Mouse (Mus musculus): ENCODE results near the gene Nfix.

DNA sequence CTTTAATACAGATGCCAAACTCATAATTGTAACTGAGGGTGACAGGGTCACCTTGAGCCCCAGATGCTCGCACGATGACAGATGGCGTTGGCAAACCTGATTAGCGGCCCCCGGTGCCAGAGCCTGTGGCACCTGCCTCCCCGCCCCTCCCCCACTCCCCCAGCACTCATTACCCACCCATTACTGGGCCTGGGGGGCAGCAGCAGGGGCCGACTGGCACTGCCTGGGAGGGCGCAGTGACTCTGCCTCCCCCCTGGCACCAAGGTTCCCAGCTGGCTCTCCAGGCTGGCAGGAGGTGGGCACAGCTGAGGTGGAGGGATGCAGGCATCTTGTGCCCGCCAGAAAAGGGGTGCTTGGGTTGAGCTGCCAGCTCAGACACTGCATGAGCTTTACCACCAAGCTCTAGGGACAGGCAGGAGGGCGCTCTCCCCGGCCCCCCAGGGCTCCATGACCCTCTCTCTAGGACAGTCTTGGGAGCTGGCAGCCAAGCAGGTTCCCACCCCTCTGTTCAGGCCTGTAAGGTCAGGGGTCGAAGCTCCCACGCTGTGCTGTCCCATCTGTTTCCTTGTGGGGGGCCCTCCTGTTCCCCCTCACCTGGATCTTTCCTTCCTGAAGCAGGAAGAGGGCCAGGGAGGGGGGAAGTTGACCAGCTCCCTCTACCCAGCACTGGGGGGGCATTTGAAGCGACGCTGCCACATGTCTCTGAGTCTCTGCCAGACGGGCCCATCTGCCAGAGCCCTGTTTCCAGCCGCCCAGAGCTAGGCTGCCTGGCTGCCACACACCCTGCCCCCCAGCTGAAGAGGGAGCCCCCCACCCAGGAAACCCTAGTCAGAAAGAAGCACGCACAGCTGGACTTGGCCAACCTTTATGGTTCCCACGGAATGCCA, 14.7 kb upstream of the Nfix start:
- TF ChIP-seq MYOG (IDR thresholded peaks at IDR 0.05; ENCODE audit: control insufficient read depth in 1 of 3, insufficient read depth in 1 of 3, insufficient read length in 2 of 3, low read depth in 2 of 3), result peak in 1 of 3 experiments; percentile 7
- TF ChIP-seq TCF12 (IDR thresholded peaks at IDR 0.05; ENCODE audit: insufficient read depth, poor library complexity, severe bottlenecking), result no peak
- no peak for TF ChIP-seq POLR2A (IDR thresholded peaks at IDR 0.05; ENCODE audit: insufficient read length, low read depth)
- TF ChIP-seq USF1 (IDR thresholded peaks at IDR 0.05; ENCODE audit: low read depth), result no peak
- no peak for TF ChIP-seq MYOD1 (IDR thresholded peaks at IDR 0.05; ENCODE audit: control insufficient read depth in 1 of 3, insufficient read length in 2 of 3, low read depth in 2 of 3)
- TF ChIP-seq E2F4 (IDR thresholded peaks at IDR 0.05; ENCODE audit: insufficient read depth), result no peak
- no peak for TF ChIP-seq TCF3 (IDR thresholded peaks at IDR 0.05; ENCODE audit: insufficient read length, low read depth)
- TF ChIP-seq POLR2AphosphoS2 (IDR thresholded peaks at IDR 0.05; ENCODE audit: insufficient read length, low read depth), result no peak
- TF ChIP-seq MAX (IDR thresholded peaks at IDR 0.05; ENCODE audit: low read depth), result no peak
- no peak for TF ChIP-seq SRF (IDR thresholded peaks at IDR 0.05; ENCODE audit: control insufficient read depth, insufficient read length, low read depth)

Data from myocyte (in vitro differentiated cells).